ENCODE assay signal across 8 mouse cellular contexts in genomic region chr10:75396966-75397365, GRCm38 (mm10). TPM values are rescaled to one million over a fixed set of nuclear protein-coding genes. Genes with fewer than 3 reads are reported as not detected.
DNase-seq lines count a peak whose midpoint lies in the region; TF ChIP-seq lines count a peak whose summit lies in the region.
"Had no signal": no experiment of that assay in that cellular context is flagged by ENCODE, and none has a peak within 500 bp of the region (broad histone marks: within the 10 kb centered on the region; RNA-seq: fewer than 3 reads in every experiment).

No protein-coding gene starts in this region.

- no peak for TF ChIP-seq CTCF in heart, adult 2 months (IDR thresholded peaks at IDR 0.05)

- H3K27ac ChIP-seq in heart, adult 2 months: no peak overlapping the region

- 27% methylated on average over 14 of the region's 14 CpGs for WGBS in heart, adult 2 months

- intact Hi-C loops in heart, adult 2 months (cut with DNase I): no loop called here

- no peak for TF ChIP-seq POLR2A in heart, adult 2 months (IDR thresholded peaks at IDR 0.05; ENCODE audit: insufficient read depth, low read depth, low read length)

- no peaks in the 10 kb centered on the region for H3K27me3 ChIP-seq in heart, adult 2 months (ENCODE audit: control insufficient read depth, insufficient read depth, low read length)

- H3K4me1 ChIP-seq in heart, adult 2 months (ENCODE audit: control insufficient read depth, insufficient read depth, low read length): peaks cover 2% of the 10 kb centered on the region

- peak; percentile 36 to 41 for DNase-seq in right cerebral cortex, postnatal 10 days (ENCODE audit: low spot score in 2 of 2)
- no peak for DNase-seq in right cerebral cortex, adult 18-20 months
- DNase-seq in c-Kit-positive CD71-positive TER-119-negative erythroid progenitor cells, embryonic 14.5 days (ENCODE audit: low read depth): peak; percentile 9
- DNase-seq in heart, adult 2 months: peak; percentile 54 to 61
- DNase-seq in kidney, postnatal 36 days: peak; percentile 68 to 70
- peak; percentile 20 for DNase-seq in retina, embryonic 14.5 days (ENCODE audit: low spot score)
- DNase-seq in testis, postnatal 14 days (ENCODE audit: low spot score): no peak

- no peak overlapping the region for H3K9ac ChIP-seq in heart, adult 2 months (ENCODE audit: low read depth, low read length)

- no peaks in the 10 kb centered on the region for H3K79me2 ChIP-seq in heart, adult 2 months (replicated peaks; ENCODE audit: control insufficient read depth, insufficient read depth, low read length)

- no peaks in the 10 kb centered on the region for H3K36me3 ChIP-seq in heart, adult 2 months (ENCODE audit: control insufficient read depth, insufficient read depth, low read length)

- peak; percentile 8; the same call in 1 of the 2 replicates for TF ChIP-seq EP300 in heart, adult 2 months (IDR thresholded peaks at IDR 0.05; ENCODE audit: insufficient read depth, low read depth, low read length)

- no peak overlapping the region for H3K4me3 ChIP-seq in heart, adult 2 months
- H3K4me3 ChIP-seq: erythroblast, embryonic 14.5 days had no signal

RNA-seq across cellular contexts. Expression of gene Upb1, which starts 3.9 kb away (rescaled TPM):
- under 1 TPM; 0.70 to 0.89 TPM for total RNA-seq in heart, adult 2 months (2021)
- 0.35 and 0.70 TPM in 2 replicates for polyA plus RNA-seq in heart, adult 2 months (2012; rRNA removed)
- polyA plus RNA-seq: erythroblast, embryonic 14.5 days had no signal

Comparison
In these comparisons a context has a peak if more than half of its experiments do, and no peak if none do; other contexts are left out.
1. DNase-seq: peak in right cerebral cortex, postnatal 10 days (2 of 2), c-Kit-positive CD71-positive TER-119-negative erythroid progenitor cells, embryonic 14.5 days (single experiment), heart, adult 2 months (2 of 2), kidney, postnatal 36 days (2 of 2) and retina, embryonic 14.5 days (single experiment); none in right cerebral cortex, adult 18-20 months (single experiment) and testis, postnatal 14 days (single experiment).